ENCODE assay signal across 16 mouse cellular contexts in the genomic region with DNA sequence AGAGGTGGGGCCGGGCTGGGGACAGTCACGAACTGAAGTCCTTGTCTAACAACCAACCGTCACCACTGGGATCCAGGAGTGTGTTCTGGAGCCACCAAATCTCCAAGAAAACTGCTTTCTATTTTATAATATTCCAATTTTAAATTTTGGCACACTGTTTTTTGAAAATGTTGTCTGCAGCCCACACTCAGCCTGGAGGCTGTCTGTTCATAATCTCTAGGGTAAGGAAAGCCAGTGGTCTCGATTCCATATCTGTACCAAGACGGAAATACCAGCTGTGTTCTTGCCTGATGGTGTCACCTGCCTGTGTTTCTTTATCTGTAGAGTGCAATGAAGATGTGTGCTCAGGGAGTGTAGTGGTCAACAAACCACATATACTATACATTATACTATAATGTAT. TPM values are rescaled to one million over a fixed set of nuclear protein-coding genes. Genes with fewer than 3 reads are reported as not detected.
"Had no signal": no experiment of that assay in that cellular context is flagged by ENCODE, and none has a peak within 500 bp of the region (broad histone marks: within the 10 kb centered on the region; RNA-seq: fewer than 3 reads in every experiment).

No protein-coding gene starts in this region.

- H3K27ac ChIP-seq: lung, embryonic 15.5 days; macrophage; midbrain, embryonic 13.5 days; midbrain, embryonic 15.5 days; neural tube, embryonic 12.5 days had no signal

- DNase-seq: liver, postnatal 0 days; lung, adult 2 months; lung, postnatal 14 days; lung, postnatal 36 days; right cerebral cortex, postnatal 14 days; thymus, adult 18-20 months; thymus, postnatal 14 days; thymus, postnatal 36 days had no signal

- H3K4me3 ChIP-seq: lung, embryonic 15.5 days; megakaryocyte, embryonic 14.5 days; midbrain, embryonic 13.5 days; midbrain, embryonic 15.5 days; neural tube, embryonic 12.5 days had no signal

- ATAC-seq: liver, postnatal 0 days; lung, postnatal 0 days; midbrain, embryonic 13.5 days; midbrain, embryonic 15.5 days had no signal

RNA-seq across cellular contexts. Expression of gene Ak5, which starts 23.6 kb away (rescaled TPM):
- total RNA-seq: monocyte, adult 5-6 weeks had no signal
